Mouse (Mus musculus) embryo, embryonic 11 days (tissue): ENCODE data around the gene Kcnab2.

Experiments
- DNase-seq: peaks from one replicate; pipeline ENCODE4 v3.0.0-alpha.2; 2015

The Kcnab2 gene

DNA sequence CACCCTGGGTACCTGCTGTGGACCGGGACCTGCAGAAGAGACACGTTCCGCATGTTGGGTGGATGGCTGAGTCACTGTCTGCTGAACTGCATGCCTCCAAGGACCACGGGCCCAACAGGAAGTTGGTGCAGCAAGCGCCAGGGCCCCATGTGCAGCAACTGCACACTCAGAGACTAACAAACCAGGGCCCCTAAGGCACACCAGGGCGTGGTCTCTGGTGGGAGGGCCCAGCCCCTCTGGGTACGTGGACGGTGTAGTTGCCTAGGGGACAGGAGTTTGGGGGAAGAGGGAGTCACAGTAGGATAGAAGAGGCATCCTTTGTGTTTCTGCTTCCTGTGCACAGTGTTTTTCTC, 29.0 kb downstream of the Kcnab2 start:
- no peak for DNase-seq

DNA sequence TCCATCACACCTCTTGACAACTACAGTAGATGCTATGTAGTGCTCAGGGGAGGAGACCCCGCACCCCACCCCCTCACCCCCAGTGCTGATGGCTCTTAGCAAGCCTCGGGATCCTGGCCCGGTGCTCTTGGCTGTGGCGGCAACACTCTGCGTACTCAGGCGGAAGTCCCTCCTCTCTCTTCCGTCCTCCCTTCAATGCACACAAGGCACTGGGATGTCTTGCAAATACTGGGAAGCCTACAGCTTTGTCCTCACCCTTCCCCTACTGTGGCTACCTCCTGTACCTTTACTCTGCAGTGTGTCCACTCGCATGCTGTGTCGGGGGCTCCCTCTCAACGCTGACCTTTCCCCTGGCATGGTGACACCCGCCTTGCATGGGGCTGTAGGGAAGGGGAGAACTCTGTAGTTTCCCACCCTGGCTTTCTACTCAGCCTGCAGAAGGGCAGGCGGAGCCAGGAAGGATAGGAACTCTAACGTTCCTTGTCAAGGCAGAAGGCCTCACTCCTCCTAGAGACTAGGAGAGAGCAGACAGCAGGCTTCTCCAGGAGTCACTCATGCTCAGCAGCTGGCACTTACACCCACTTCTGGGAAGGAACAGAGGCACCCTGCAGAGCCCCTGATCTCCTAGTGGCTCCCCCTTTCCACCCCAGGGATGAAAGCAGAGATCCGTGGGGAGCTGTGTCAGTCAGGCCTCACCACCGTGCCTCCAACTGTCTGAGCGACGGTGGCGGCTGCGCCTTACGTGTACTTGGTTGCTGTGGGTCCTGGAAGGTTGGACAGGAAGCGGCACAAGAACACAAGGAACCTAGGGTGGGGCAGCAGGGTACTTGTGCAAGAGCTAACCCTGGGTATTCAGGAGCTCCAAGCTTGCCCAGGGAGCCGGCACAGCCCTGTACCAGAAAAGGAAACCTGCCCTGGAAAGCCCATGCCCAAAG, 29.7 kb downstream of the Kcnab2 start:
- no peak for DNase-seq

DNA sequence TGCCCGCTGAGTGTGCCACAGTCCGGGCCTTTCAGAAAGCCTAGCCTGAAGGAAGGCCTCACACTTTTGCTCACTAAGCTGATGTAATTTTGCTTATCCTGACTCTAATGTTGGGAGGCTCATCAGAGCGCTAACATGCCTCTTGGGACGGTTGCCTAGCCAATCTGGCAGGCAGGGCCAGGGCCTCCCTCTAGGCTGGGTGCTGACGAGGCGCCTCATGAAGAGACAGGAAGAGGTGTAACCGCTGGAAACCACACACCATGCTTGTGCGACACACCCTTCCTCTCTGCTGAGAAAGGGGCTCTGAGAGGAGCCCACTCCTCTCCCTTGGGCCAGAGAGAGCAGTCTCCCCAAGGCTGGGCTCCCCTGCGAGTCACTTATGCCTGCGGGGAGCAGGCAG, 31.5 kb downstream of the Kcnab2 start:
- DNase-seq: no peak

DNA sequence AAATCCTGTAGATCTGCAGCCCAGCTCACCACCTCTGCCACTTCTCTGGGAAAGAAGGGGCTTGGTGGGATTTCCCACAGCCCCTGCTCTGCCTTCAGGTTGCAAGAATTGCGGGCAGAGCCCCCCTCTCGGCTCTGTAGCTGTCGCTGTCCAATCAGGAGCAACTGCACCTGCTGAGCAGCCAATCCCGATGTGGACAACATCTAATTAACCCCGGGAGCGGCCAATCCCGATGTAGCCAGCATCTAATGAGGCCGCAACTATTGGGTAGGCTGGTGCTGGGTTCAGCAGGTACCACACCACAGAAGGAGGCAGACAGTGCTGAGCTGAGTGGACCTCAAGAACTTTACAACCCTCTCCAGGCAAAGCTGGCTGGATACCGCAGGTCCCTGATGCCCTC, 36.1 kb downstream of the Kcnab2 start:
- DNase-seq: no peak

DNA sequence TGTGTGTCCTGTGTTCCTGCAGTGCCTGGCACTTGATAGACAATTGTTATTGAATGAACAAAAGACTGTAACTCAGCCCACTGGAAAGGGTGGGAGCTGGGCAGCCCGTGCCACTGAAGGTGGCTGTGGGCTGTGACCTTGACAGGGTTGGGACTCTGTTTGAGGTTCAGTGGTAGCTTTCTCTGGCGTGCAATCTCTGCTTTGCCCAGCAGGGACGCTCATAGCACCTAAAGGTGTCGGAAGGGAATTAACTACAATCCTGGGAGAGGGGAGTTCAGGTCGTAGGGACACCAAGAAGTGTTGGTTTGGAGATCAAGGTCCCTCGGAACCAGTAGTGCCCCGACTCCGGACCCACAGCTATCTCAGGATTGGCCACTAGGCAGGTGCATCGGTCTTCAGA, 36.8 kb downstream of the Kcnab2 start:
- no peak for DNase-seq

DNA sequence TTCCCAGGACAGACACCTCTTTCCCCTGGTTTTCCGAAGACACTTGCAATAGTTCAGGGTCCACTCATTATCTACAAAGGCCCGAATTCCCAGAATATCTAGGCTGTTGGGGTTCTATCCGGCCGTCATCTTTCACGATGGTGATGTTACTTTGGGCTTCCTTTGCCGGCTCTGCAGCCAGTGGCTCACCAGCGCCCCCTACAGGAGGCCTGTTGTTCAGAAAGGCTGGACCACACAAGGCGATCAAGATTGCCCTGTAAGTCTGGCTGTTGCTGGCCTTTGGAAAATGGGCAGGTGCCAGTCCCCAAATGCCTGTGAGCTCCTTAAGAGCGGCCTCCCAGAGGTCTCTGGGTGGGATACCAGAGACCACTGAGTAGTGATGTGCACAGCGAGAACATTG, 42.4 kb downstream of the Kcnab2 start:
- peak; percentile 83 for DNase-seq

DNA sequence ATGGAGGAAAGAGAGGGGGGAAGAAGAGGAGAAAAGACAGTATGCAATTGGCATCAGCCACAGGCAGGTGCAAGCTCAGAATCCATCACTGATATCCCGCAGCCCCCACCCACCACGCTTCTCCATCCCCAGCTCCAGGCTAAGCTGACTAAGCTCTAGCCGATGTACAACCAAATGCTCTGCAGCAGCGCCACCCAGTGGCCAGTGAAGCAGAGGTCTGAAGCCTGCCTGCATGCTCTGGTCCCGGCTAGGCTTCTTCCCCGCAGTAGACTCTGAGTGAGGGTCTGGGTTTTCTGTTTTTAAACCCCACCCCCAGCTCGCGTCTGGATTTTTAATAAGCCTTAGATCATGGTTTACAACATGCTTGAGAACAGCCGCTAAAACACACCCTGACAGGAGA, 42.8 kb downstream of the Kcnab2 start:
- peak; percentile 92 for DNase-seq

DNA sequence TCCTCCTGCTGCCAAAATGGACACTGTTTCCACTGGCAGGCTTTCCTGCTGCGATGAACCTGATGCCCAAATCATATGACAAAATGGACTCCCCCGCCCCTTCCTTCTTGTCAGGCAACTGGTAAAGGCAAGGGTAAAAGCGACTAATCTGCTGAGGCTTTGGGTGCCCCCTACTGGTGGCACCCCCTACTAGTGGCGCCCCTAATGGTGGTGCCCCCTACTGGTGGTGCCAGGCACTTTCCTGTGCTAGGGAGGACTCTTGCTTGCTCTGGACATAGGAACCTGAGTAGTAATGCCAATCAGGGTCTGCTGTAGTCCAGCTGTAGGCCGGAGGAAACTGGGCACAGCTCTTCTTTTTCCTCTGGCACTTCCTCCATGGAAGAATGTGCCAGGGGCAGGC, 45.4 kb downstream of the Kcnab2 start:
- DNase-seq: peak; percentile 39

DNA sequence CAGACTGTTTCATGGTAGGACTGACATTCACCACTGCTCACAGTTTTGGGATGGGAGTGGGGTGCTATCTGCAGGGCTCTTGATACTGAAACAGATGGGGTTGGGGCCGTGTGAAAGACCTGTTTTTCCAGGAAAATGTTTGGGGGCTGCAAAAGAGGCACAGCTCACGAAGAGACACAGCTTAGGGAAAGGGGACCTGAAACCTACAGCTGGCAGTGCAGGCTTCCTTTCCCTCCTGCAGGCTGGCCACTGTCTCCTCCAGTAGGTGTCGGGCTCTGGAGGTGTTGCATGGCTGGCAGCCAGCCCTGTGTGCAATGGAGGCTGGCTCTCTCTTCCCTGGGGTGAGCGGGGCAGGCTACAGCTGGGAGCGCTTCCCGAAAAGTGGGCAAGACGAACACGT, 49.4 kb downstream of the Kcnab2 start:
- no peak for DNase-seq

DNA sequence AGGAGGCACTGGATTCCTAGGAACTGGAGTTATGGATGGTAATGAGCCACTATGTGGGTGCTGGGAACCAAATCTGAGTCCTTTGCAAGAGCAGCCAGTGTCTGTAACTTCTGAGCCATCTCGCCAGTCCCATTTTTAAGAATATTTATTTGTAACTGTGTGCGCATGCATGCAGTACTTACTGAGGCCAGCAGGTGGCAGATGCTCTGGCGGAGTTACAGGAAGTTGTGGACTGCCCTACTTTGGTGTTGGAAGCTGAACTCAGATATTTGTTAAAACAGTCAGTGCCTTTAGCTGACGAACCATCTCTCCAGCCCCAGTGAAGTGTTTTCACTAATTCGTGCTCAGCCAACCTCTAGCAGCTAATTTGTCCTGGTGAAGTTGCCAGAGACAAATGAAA, 52.7 kb downstream of the Kcnab2 start:
- DNase-seq: no peak

DNA sequence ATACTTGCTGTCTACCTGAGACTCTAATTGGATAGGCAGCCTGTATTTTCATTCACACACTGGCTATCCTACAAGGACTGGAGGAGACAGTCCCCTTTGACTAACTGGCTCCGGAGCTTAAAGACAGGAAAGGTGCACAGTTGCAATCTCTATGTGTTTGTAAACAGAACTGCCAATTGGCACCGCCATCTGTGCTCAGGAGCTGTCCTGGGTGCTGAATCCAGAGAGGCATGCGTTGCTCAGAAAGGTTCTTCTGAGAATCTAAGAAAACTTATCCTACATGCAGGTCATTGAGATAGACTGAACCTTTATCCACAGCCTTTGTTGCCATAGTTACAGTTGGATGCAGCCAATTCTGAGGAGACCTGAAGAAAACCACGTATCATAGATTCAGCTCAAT, 53.3 kb downstream of the Kcnab2 start:
- DNase-seq: peak; percentile 78

DNA sequence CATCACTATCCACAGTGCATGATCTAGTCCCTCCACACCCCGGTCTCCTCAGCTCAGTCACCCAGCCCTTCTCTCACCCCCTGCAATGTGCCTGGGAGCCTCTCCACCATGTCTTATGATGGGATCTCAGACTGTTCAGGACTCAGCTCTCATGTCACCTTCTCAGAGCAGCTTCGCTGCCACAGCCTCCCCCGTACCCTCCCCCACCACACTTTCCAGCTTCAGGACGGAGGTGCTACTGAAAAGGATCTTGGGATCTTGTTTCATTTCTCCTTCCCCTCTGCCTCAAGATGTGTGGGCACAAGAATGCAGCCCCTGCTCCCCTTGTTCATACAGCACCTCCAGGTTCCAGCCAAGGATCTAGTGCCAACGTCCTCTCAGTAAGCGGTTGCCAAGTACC, 54.1 kb downstream of the Kcnab2 start:
- DNase-seq: no peak

DNA sequence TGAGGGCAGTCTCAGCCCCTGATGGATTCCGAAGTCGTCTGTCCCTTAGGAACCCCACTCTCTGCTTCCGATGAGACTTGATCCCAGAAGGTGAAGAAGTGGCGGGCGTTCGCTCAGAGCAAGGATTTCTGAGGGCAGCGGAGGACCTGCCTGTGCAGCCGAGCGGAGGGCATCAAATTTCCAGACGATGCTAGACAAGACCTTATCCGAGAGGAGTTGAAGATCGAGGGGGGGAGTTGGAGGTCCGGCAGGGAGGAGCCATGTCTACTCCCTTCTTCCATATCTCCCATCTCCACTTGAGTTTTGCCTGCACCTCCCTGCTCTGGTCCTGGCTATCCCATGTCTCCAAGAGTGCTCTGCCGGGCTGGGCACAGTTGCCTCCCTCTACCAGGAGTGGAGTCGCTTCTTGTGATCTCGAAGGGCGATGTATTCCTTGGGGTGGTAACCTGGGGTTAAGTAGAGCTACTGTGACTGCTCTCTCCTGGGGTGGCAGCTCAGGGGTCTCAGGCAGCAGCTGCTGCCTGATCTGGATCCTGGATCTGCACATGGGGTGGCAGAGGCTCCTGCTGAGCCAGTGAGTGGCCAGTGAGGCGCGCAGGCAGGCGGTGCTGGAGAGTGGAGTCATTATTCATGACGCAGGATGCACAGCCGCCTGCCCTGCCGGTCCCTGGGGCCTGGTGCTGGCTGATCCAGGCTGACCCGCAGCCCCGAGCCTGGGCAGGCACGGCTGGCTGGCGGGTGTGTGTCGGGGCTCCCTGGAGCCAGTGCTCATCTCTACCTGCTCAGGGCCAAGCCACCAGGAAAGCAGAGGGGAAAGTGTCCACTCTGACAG, 59.2 kb downstream of the Kcnab2 start:
- peak; percentile 26 for DNase-seq

DNA sequence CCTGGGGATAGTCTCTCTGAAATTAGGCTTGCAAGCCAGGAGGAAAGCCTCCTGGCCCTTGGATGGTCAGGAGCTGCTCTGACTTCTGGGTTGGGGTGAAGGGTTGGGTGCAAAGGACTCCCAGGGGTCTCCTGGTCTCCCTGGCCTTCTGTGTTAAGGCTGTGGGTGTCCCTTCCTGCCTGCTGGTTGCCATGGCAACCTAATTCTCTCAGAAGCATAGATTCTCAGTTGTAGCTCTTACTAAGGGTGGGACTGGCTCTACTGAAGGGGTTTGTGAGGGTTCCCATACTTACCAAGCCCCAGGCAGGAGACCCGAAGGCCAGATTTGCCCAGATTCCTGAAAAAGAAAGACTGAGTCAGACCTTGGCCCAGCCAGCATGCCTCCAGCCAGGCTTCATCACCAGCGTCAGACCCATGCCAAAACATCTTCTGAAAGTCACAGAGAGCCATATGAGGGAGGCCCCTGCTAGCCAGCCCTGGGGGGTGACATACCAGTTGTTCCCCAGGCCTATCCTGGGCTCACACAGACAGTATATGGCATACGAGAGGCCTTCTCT, 65.1 kb downstream of the Kcnab2 start:
- DNase-seq: no peak

DNA sequence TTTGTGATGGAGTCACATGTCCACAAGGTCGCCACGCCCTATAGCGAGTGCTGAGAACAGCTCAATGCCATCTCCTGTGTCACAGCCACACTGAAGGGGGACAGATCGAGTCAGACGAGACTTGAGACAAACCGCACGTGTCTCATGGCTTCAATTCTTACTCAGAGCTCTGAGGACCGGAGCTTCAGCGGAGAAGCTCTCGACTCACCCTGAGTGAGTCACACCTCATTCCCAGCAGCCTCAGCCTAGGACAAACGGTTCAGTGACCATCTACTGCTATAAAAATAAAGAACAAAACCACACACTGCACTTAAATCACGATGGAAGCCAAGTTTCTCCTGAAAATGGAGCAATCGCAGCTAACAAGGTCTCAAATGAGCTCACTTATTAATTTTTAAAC, 66.7 kb downstream of the Kcnab2 start:
- no peak for DNase-seq

DNA sequence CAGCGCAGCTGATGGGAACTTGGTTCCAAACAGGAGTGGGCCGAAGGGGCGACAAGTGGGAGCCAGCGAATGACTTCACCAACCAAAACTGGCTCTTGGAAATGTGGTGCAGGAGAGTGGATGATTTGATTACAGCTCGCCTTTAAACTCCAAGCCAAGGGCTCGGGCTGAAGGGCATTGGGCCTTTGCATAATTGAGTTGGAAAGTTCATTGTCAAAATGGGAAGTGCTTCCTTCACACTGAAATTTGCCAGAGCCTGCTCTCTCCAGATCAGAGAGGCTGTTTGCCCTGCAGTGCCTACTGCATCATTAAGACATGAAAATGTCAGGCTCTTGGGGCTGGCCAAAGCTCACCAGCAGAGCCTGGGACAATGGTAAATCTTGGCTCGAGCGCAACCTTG, 71.1 kb downstream of the Kcnab2 start:
- DNase-seq: no peak

DNA sequence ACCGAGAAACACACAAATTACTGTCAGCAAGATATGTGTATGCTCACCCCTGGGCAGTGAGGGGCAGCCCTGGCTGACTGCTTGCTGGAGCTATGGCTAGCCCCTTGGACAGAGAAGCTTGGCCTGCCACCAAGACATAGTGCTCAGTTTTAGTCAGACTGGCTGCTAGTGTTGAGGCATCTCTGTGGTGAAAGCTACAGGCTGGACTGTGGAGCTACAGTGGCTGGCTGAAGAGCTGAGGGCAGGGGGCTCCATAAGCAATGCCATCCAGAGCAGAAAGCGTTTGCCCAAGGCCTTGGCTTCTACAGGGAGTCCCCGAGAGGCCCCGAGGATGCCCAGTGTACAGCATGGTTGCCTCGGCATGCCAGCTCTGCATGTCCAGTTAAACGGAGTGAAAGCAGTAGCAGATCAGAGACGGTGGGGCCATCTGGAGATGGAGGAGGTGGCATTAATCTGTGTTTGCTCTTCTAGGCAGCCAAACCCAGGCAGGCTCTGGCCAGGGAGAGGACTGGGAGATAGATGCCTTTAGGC, 71.9 kb downstream of the Kcnab2 start:
- DNase-seq: no peak

DNA sequence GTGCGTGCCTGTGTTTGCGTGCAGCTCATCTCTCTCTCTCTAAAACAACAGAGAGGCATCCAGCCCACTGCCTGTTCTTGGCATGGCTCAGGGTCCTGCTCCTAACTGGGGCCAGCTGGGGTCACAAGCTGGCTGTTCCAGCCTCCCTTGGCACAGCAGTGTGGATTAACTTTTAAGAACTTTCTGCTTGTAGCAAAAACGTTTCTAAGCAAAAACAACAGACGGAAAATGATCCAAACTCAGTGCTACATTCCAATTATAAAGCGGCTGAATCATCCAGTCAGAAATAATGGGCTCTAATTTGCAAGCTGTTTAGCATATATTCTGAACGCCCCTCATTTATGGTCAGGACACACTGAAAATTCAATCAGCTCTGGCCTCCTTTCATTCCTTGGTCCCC, 72.5 kb downstream of the Kcnab2 start:
- DNase-seq: no peak

DNA sequence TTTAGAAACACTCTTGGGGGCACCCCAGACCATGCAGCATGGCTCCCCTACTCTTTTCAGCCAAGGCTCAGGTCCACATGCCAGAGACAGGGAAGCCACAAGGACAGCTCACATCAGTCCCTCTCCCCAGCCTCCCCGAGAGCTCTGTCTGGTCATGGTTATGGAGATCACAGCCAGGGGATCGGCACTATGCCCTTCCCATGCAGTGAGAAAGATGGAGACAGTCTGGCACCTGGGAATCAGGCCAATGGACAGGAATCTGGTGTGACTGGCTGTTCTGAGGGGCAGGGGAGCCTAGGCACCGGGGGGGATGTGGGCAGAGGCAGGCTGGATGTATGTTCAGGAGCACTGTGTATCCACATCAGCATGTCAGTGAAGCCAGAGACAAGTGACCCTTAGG, 78.7 kb downstream of the Kcnab2 start:
- DNase-seq: no peak

DNA sequence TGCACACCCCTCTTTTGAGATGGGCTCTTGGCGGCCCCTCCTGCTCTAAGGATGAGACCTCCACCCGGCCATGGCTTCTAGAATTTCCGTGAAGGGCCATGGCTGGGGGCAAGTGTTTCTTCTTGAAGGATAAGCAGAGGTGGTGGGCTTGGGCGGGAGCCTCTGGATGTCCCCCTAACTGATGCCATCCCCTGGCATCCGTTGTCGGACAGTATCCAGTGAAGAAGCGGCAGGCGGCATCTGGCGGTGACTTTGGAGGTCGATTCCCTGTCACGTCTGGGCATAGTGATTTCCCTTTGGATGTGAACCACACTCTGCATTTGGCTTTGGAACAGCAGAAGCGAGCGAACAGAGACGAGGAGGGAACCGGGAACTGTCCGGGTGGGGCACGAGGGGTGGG, 85.0 kb downstream of the Kcnab2 start:
- DNase-seq: no peak

DNA sequence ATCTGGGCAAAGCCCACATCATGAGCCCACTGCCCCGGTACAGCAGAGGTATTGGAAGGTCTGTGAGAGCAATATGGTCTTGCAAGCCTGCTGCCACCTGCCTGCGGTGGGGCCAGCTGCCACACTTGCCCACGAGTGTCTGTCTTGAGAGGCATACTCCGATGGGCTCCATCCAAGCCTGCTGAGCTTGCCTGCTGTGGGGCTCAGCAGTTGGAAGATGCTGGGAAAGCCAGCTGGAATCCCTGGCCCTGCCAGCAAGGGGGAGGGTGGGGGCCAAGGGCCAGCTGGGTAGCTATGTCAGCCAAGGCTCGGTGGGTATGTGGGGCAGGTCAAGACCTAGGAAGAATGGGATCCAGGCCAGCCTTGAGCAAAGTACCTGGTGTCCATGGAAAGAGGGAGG, 85.5 kb downstream of the Kcnab2 start:
- DNase-seq: no peak

DNA sequence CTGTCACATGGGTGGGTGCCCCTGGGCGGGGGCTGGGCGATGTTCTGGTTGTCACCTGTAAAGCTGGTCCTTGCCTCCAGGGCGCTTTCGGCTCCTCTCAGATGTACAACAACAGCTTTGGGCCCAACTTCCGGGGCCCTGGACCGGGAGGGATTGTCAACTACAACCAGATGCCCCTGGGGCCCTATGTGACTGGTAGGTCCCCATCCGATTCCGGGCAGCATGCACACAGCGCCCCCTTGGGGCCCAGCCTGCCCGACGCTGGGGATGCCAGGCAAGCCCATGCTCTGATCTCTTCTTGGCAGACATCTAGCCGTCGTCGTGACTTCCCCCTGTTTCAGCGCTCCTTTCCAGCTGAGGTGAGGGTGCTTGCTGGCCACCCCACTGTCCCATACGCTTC, 92.0 kb downstream of the Kcnab2 start:
- peak; percentile 19 for DNase-seq

DNA sequence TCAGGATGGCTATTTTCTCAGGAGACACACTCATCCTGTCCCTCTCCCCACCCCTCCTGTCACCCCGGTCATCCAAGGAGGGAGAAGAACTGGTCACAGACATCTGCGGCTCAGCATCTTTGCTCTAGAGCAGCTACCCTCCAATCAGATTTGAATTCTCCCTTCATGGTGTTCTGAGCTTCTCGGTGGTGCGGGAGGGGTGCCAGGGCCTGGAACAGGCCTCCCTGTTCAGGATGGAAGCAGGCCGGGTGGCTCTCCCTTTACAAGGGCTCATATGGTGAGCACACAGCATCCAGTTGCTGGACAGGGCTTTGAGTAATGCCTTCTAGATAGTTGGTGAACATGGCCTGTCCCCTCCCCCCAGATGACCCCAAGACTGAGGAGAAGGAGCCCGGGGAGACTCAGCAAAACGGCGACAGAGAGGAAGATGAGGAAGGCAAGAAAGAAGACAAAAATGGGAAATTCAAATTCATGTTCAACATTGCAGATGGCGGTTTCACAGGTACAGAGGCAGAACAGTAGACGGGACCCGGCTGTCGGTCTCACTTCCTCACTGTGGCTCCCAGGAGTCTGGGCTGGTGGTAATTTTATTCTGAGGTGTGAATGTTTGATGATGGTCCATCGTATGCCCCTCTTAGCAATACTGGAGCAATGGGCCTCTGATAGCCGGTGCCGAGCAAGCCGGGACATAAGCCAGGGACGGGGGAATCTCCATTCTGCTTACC, 95.0 kb downstream of the Kcnab2 start:
- DNase-seq: no peak
